Mouse (Mus musculus): ENCODE measurements around the gene Stox2.

GRCm38 (mm10) chr8:47380725-47381124 lies 65.4 kb downstream of the Stox2 start:
- TF ChIP-seq POLR2A (IDR thresholded peaks at IDR 0.05; ENCODE audit: low read depth, low read length) (no peak), CTCF (IDR thresholded peaks at IDR 0.05; ENCODE audit: extremely low read depth, insufficient read length, insufficient replicate concordance, low read depth, low read length) (no peak)

Data from small intestine, adult 2 months (tissue).